In the genomic region with DNA sequence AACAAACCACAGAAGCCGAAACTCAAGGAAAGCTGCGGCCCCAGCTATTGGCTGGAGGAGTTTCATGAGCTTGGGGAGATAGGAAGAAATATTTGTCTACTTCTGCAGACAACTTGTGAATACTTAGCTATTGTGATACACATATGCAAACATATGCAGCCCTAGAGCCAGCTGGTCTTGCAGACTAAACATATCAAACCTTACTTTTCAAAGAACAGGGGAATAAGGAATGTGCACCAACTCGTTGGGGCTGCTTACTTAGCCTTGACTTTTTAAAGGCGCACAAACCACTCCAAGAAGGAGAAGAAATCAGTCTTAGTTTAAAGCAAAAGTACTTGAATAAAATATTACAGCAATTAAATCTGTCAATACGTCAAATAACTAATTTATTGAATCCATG, we compare ENCODE assay signal across 19 mouse cellular contexts.
DNase-seq lines count a peak whose midpoint lies in the region; ATAC-seq lines count a peak whose summit lies in the region.
"Had no signal": no experiment of that assay in that cellular context is flagged by ENCODE, and none has a peak within 500 bp of the region (broad histone marks: within the 10 kb centered on the region; RNA-seq: fewer than 3 reads in every experiment).

No protein-coding gene starts in this region.

- DNase-seq in lung, postnatal 14 days = no peak
- DNase-seq in right cerebral cortex, postnatal 10 days (ENCODE audit: low spot score in 2 of 2) = no peak
- no peak for DNase-seq in frontal cortex, postnatal 25 days (ENCODE audit: low spot score in 2 of 2)
- DNase-seq: adrenal gland, postnatal 25 days; cerebellum, adult 2 months; heart, postnatal 36 days; kidney, adult 11 months; spleen, adult 18-20 months; thymus, postnatal 14 days had no signal

- no peaks in the 10 kb centered on the region for H3K36me3 ChIP-seq in lung, embryonic 15.5 days
- no peaks in the 10 kb centered on the region for H3K36me3 ChIP-seq in embryonic facial prominence, embryonic 12.5 days
- H3K36me3 ChIP-seq in embryonic facial prominence, embryonic 15.5 days = no peaks in the 10 kb centered on the region
- H3K36me3 ChIP-seq in stomach, embryonic 14.5 days (ENCODE audit: control insufficient read depth, insufficient read depth, low read length) = no peaks in the 10 kb centered on the region
- H3K36me3 ChIP-seq: heart, embryonic 12.5 days had no signal

- H3K4me2 ChIP-seq in lung, embryonic 15.5 days = peak overlapping the region; percentile 0; the same call in 1 of the 2 replicates
- no peak overlapping the region for H3K4me2 ChIP-seq in embryonic facial prominence, embryonic 12.5 days (replicated peaks)
- H3K4me2 ChIP-seq in embryonic facial prominence, embryonic 15.5 days (replicated peaks) = no peak overlapping the region
- H3K4me2 ChIP-seq in stomach, embryonic 14.5 days (replicated peaks; ENCODE audit: low read depth, low read length) = no peak overlapping the region
- H3K4me2 ChIP-seq: heart, embryonic 12.5 days had no signal

- peak overlapping the region; percentile 80 for H3K27ac ChIP-seq in lung, embryonic 15.5 days
- peak overlapping the region; percentile 65; the same call in 1 of the 2 replicates for H3K27ac ChIP-seq in embryonic facial prominence, embryonic 12.5 days
- peak overlapping the region; percentile 48 for H3K27ac ChIP-seq in embryonic facial prominence, embryonic 15.5 days (replicated peaks)
- H3K27ac ChIP-seq in stomach, embryonic 14.5 days (ENCODE audit: low read length) = peak overlapping the region; percentile 69
- H3K27ac ChIP-seq: liver, embryonic 14.5 days had no signal

- no peaks in the 10 kb centered on the region for H3K9me3 ChIP-seq in lung, embryonic 15.5 days
- no peaks in the 10 kb centered on the region for H3K9me3 ChIP-seq in embryonic facial prominence, embryonic 12.5 days
- H3K9me3 ChIP-seq in embryonic facial prominence, embryonic 15.5 days (replicated peaks) = no peaks in the 10 kb centered on the region
- no peaks in the 10 kb centered on the region for H3K9me3 ChIP-seq in stomach, embryonic 14.5 days (ENCODE audit: control insufficient read depth, low read depth, low read length)
- H3K9me3 ChIP-seq: heart, embryonic 12.5 days; megakaryocyte, embryonic 14.5 days had no signal

- ATAC-seq in lung, embryonic 15.5 days (ENCODE audit: borderline replicate concordance, extremely low read depth, low FRiP score, low TSS enrichment) = peak; percentile 52; the same call in 1 of the 2 replicates
- ATAC-seq in embryonic facial prominence, embryonic 12.5 days (ENCODE audit: insufficient number of reproducible peaks, insufficient read depth, low FRiP score, low TSS enrichment) = no peak
- no peak for ATAC-seq in embryonic facial prominence, embryonic 15.5 days (ENCODE audit: insufficient number of reproducible peaks, low FRiP score, low TSS enrichment, low read depth)
- ATAC-seq in stomach, embryonic 14.5 days (ENCODE audit: insufficient number of reproducible peaks, insufficient read depth, low FRiP score, low read depth) = 0 out of 2 replicates have a peak, but pooled peaks have one; percentile 66
- ATAC-seq: hindbrain, embryonic 16.5 days; midbrain, embryonic 16.5 days; Patski had no signal

- no peak overlapping the region for H3K4me3 ChIP-seq in lung, embryonic 15.5 days
- no peak overlapping the region for H3K4me3 ChIP-seq in embryonic facial prominence, embryonic 12.5 days
- no peak overlapping the region for H3K4me3 ChIP-seq in embryonic facial prominence, embryonic 15.5 days (replicated peaks)
- no peak overlapping the region for H3K4me3 ChIP-seq in stomach, embryonic 14.5 days (ENCODE audit: low read depth, low read length)
- H3K4me3 ChIP-seq: heart, embryonic 12.5 days; megakaryocyte, embryonic 14.5 days had no signal

- WGBS in lung, embryonic 15.5 days = 38% methylated on average over 5 of the region's 5 CpGs
- 46% methylated on average over 5 of the region's 5 CpGs for WGBS in embryonic facial prominence, embryonic 12.5 days
- 32% methylated on average over 5 of the region's 5 CpGs for WGBS in embryonic facial prominence, embryonic 15.5 days
- 39% methylated on average over 5 of the region's 5 CpGs for WGBS in stomach, embryonic 14.5 days

- H3K9ac ChIP-seq in lung, embryonic 15.5 days = no peak overlapping the region
- H3K9ac ChIP-seq in embryonic facial prominence, embryonic 12.5 days = no peak overlapping the region
- no peak overlapping the region for H3K9ac ChIP-seq in embryonic facial prominence, embryonic 15.5 days
- H3K9ac ChIP-seq in stomach, embryonic 14.5 days (replicated peaks; ENCODE audit: low read depth, low read length) = no peak overlapping the region
- H3K9ac ChIP-seq: heart, embryonic 12.5 days; liver, embryonic 14.5 days had no signal

- peaks cover 6% of the 10 kb centered on the region for H3K4me1 ChIP-seq in lung, embryonic 15.5 days
- H3K4me1 ChIP-seq in embryonic facial prominence, embryonic 12.5 days = peaks cover 41% of the 10 kb centered on the region
- H3K4me1 ChIP-seq in embryonic facial prominence, embryonic 15.5 days = peaks cover 22% of the 10 kb centered on the region
- H3K4me1 ChIP-seq in stomach, embryonic 14.5 days (ENCODE audit: control insufficient read depth, insufficient read depth, low read length) = peaks cover 35% of the 10 kb centered on the region
- H3K4me1 ChIP-seq: heart, embryonic 12.5 days; megakaryocyte, embryonic 14.5 days had no signal

- H3K27me3 ChIP-seq in lung, embryonic 15.5 days = no peaks in the 10 kb centered on the region
- H3K27me3 ChIP-seq in embryonic facial prominence, embryonic 12.5 days = no peaks in the 10 kb centered on the region
- no peaks in the 10 kb centered on the region for H3K27me3 ChIP-seq in embryonic facial prominence, embryonic 15.5 days
- no peaks in the 10 kb centered on the region for H3K27me3 ChIP-seq in stomach, embryonic 14.5 days (ENCODE audit: control insufficient read depth, insufficient read depth, low read length)
- H3K27me3 ChIP-seq: heart, embryonic 12.5 days; megakaryocyte, embryonic 14.5 days; Patski had no signal

Comparison
In these comparisons a context has a peak if more than half of its experiments do, and no peak if none do; other contexts are left out.
1. ATAC-seq: peak in lung, embryonic 15.5 days (single experiment) and stomach, embryonic 14.5 days (single experiment); none in embryonic facial prominence, embryonic 12.5 days (single experiment) and embryonic facial prominence, embryonic 15.5 days (single experiment).
2. Peak in every context shown above with its lines, with median percentiles within 50 percentile points of each other: H3K27ac ChIP-seq.